In the genomic region with DNA sequence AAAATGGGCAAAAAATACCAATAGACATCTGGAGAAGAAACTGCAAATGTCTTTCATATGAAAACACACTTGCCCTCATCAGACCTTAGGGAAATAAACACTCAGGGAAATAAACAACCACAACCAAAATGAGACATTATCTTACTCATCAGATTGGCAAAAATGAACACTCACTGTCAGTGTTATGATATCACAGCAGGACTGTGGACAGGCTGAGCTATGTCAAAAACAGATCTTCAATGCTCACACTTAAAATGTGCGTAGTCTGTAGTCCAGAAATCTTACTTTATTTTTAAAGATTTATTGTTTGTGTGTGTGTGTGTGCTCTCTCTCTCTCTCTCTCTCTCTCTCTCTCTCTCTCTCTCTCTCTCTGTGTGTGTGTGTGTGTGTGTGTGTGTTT, we compare ENCODE assay signal across 21 mouse cellular contexts. TPM values are rescaled to one million over a fixed set of nuclear protein-coding genes. Genes with fewer than 3 reads are reported as not detected.
DNase-seq lines count a peak whose midpoint lies in the region; ATAC-seq and TF ChIP-seq lines count a peak whose summit lies in the region.
"Had no signal": no experiment of that assay in that cellular context is flagged by ENCODE, and none has a peak within 500 bp of the region (broad histone marks: within the 10 kb centered on the region; RNA-seq: fewer than 3 reads in every experiment).

No protein-coding gene starts in this region.

- 45% methylated on average over 1 of the region's 1 CpGs for WGBS in lung, embryonic 14.5 days
- 70% methylated on average over 1 of the region's 1 CpGs for WGBS in lung, embryonic 16.5 days

- peak overlapping the region; percentile 36; the same call in 1 of the 2 replicates for H3K27ac ChIP-seq in lung, embryonic 14.5 days (ENCODE audit: low read depth)
- H3K27ac ChIP-seq in lung, embryonic 16.5 days (ENCODE audit: low read length), result peak overlapping the region; percentile 73
- H3K27ac ChIP-seq: embryonic facial prominence, embryonic 12.5 days; embryonic facial prominence, embryonic 15.5 days; forebrain, embryonic 10.5 days; forebrain, embryonic 12.5 days had no signal

- H3K27me3 ChIP-seq in lung, embryonic 14.5 days (ENCODE audit: insufficient read depth, low read length), result no peaks in the 10 kb centered on the region
- no peaks in the 10 kb centered on the region for H3K27me3 ChIP-seq in lung, embryonic 16.5 days (ENCODE audit: control insufficient read depth, insufficient read depth, low read depth, low read length)
- H3K27me3 ChIP-seq: embryonic facial prominence, embryonic 12.5 days; embryonic facial prominence, embryonic 15.5 days; forebrain, embryonic 12.5 days had no signal

- no peaks in the 10 kb centered on the region for H3K9me3 ChIP-seq in lung, embryonic 14.5 days (ENCODE audit: low read depth, low read length)
- no peaks in the 10 kb centered on the region for H3K9me3 ChIP-seq in lung, embryonic 16.5 days (ENCODE audit: control insufficient read depth, low read length)
- H3K9me3 ChIP-seq: embryonic facial prominence, embryonic 12.5 days; embryonic facial prominence, embryonic 15.5 days; forebrain, embryonic 10.5 days; forebrain, embryonic 12.5 days had no signal

- no peaks in the 10 kb centered on the region for H3K4me1 ChIP-seq in lung, embryonic 14.5 days (ENCODE audit: insufficient read depth)
- H3K4me1 ChIP-seq in lung, embryonic 16.5 days (replicated peaks; ENCODE audit: control insufficient read depth, insufficient read depth, low read length), result no peaks in the 10 kb centered on the region
- H3K4me1 ChIP-seq: embryonic facial prominence, embryonic 12.5 days; embryonic facial prominence, embryonic 15.5 days; forebrain, embryonic 10.5 days; forebrain, embryonic 12.5 days had no signal

- H3K4me2 ChIP-seq in lung, embryonic 14.5 days, result no peak overlapping the region
- H3K4me2 ChIP-seq in lung, embryonic 16.5 days (ENCODE audit: low read depth, low read length), result no peak overlapping the region
- H3K4me2 ChIP-seq: embryonic facial prominence, embryonic 12.5 days; embryonic facial prominence, embryonic 15.5 days; forebrain, embryonic 12.5 days had no signal

- H3K36me3 ChIP-seq in lung, embryonic 14.5 days (ENCODE audit: insufficient read depth), result no peaks in the 10 kb centered on the region
- H3K36me3 ChIP-seq in lung, embryonic 16.5 days (ENCODE audit: control insufficient read depth, insufficient read depth, low read length), result no peaks in the 10 kb centered on the region
- H3K36me3 ChIP-seq: embryonic facial prominence, embryonic 12.5 days; embryonic facial prominence, embryonic 15.5 days; forebrain, embryonic 10.5 days; forebrain, embryonic 12.5 days had no signal

- peak; percentile 71; the same call in 1 of the 2 replicates for ATAC-seq in lung, embryonic 14.5 days (ENCODE audit: insufficient read depth)
- peak; percentile 81 for ATAC-seq in lung, embryonic 16.5 days (ENCODE audit: low read depth)
- ATAC-seq: forebrain, embryonic 14.5 days; forebrain, embryonic 16.5 days had no signal

- TF ChIP-seq CTCF in lung, embryonic 14.5 days (IDR thresholded peaks at IDR 0.05; ENCODE audit: low read depth), result no peak

- no peak overlapping the region for H3K4me3 ChIP-seq in lung, embryonic 14.5 days (ENCODE audit: low read depth, low read length)
- no peak overlapping the region for H3K4me3 ChIP-seq in lung, embryonic 16.5 days (ENCODE audit: low read length)
- H3K4me3 ChIP-seq: embryonic facial prominence, embryonic 12.5 days; embryonic facial prominence, embryonic 15.5 days; erythroblast, embryonic 14.5 days; forebrain, embryonic 10.5 days; forebrain, embryonic 12.5 days had no signal

- H3K9ac ChIP-seq in lung, embryonic 14.5 days, result no peak overlapping the region
- no peak overlapping the region for H3K9ac ChIP-seq in lung, embryonic 16.5 days (ENCODE audit: low read length)
- H3K9ac ChIP-seq: embryonic facial prominence, embryonic 12.5 days; embryonic facial prominence, embryonic 15.5 days; forebrain, embryonic 12.5 days had no signal

- DNase-seq in lung, embryonic 14.5 days, result peak; percentile 77
- no peak for DNase-seq in lung, adult 18-20 months
- no peak for DNase-seq in lung, postnatal 4 days
- DNase-seq: adrenal gland, adult 2 months; adrenal gland, postnatal 10 days; adrenal gland, postnatal 25 days; cerebellum, adult 11 months; cerebellum, adult 18-20 months; cerebellum, adult 8-10 months; cerebellum, adult 9-11 months; cerebellum, postnatal 14 days; cerebellum, postnatal 36 days; embryo, embryonic 11 days had no signal

RNA-seq across cellular contexts. Expression of a gene that starts 51.2 kb away (rescaled TPM):
- 9.4 and 9.7 TPM in 2 replicates for polyA plus RNA-seq in lung, embryonic 14.5 days (2014; fragmentation: Nextera tagmentation; extraction: Ambion mirVana)
- 19.5 and 21.1 TPM in 2 replicates for polyA plus RNA-seq in lung, embryonic 16.5 days (2015; fragmentation: Nextera tagmentation; extraction: Ambion mirVana)
- polyA plus RNA-seq: adrenal gland, adult 2 months; erythroblast, embryonic 14.5 days; forebrain, embryonic 16.5 days had no signal
